Mouse (Mus musculus) brain, embryonic 14.5 days (tissue): ENCODE measurements around the gene Ppp1r14d.

ENCODE experiments used
- CTCF ChIP-seq: fragments of 200-500 bp; IDR thresholded peaks from 2 replicates; pipeline ENCODE4 v1.5.1; 2012; ENCODE audit warnings: inconsistent platforms, mild to moderate bottlenecking, moderate library complexity, borderline replicate concordance; ENCODE audit not compliant: insufficient read depth, insufficient read length; ENCODE audit errors: extremely low read depth
- POLR2A ChIP-seq: fragments of 200-500 bp; IDR thresholded peaks from 2 replicates; pipeline ENCODE4 v1.6.1; 2012; ENCODE audit warnings: mild to moderate bottlenecking, inconsistent platforms, borderline replicate concordance; ENCODE audit not compliant: poor library complexity, insufficient read depth, insufficient read length, severe bottlenecking; ENCODE audit errors: extremely low read depth

DNA sequence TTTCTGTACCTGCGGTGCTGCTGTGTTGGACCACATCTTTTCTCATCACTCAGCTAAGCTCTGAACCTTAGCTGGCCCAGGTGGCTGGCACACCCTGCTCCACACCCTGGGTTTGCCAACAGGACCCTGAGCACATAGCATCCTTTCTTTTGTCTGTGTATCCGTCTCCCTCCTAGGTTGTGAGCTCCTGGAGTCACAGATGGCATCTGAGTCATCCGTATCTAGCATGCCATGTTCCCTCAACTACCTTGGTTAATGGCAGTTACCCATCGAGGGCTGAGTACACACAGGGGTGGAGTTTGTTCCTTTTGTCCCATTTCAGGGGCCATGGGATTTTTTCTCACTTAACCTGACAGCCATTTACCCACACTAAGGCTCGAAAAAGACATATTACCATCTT, 20.7 kb upstream of the Ppp1r14d start:
- no peak for TF ChIP-seq CTCF
- no peak for TF ChIP-seq POLR2A
